Mouse (Mus musculus): Measurements from ENCODE around the gene Lancl2. TPM values are rescaled to one million over a fixed set of nuclear protein-coding genes. Genes with fewer than 3 reads are reported as not detected.

The Lancl2 gene
- polyA plus RNA-seq, 1 experiment from 2014 or later, result 102 TPM

DNA sequence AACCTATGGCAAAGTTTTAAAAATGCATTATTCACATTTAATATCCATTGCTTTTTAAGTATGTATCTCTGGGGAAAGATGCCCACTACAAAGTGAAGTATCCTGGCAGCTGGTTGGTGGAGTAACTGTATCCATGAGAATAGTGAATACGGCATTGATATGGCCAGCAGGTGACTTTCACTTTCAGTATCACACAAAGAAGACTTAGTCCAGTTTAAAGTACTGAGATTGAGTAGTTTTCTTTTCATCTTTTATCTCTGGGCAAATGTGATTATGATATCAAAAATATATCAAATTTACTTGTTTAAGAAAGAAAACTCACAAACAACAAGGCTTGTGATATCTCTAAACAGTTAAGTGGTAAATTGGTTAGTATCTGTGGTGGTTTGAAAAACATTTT lies 4.4 kb downstream of the Lancl2 start:
- ATAC-seq (ENCODE audit: low FRiP score, low TSS enrichment) (no peak), DNase-seq (no peak)
- Histone ChIP-seq H3K27me3 (ENCODE audit: control insufficient read depth, insufficient read depth, low read length) (no peaks in the 10 kb centered on the region), H3K27ac (replicated peaks; ENCODE audit: low read depth, low read length) (no peak overlapping the region), H3K36me3 (ENCODE audit: control insufficient read depth, insufficient read depth, low read length) (no peaks in the 10 kb centered on the region), H3K4me2 (ENCODE audit: low read length) (no peak overlapping the region), H3K9ac (replicated peaks; ENCODE audit: low read length) (no peak overlapping the region), H3K4me1 (ENCODE audit: control insufficient read depth, insufficient read depth, low read length) (peaks cover 13% of the 10 kb centered on the region; the same call in 1 of the 2 replicates), H3K4me3 (replicated peaks; ENCODE audit: low read depth, low read length) (no peak overlapping the region), H3K9me3 (ENCODE audit: control insufficient read depth, low read length) (no peaks in the 10 kb centered on the region)
- 85% methylated on average over 1 of the region's 1 CpGs for WGBS

DNA sequence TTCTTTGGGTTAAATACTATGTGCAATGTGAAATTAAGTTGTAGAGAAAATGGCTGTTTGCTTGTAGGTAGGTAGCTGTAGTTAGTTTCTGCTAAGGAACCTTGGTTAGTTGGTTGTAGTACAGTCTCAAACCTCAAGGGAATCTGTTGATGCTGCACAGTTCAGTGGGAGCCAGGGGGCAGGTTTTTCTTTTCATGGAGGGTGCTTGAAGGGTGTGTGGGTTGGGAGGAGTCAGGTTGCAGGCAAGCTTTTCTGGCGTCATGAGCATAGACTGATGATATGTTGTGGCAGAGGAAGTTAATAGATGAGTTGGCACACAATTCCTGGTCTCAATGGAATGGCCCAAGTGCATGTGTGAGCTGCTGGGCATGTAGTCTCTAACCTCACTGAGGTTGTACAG lies 9.4 kb downstream of the Lancl2 start:
- H3K27me3 ChIP-seq (ENCODE audit: control insufficient read depth, insufficient read depth, low read length), result no peaks in the 10 kb centered on the region
- no peak for ATAC-seq (ENCODE audit: low FRiP score, low TSS enrichment)
- H3K27ac ChIP-seq (replicated peaks; ENCODE audit: low read depth, low read length), result no peak overlapping the region
- no peak overlapping the region for H3K4me3 ChIP-seq (replicated peaks; ENCODE audit: low read depth, low read length)
- no peak overlapping the region for H3K4me2 ChIP-seq (ENCODE audit: low read length)
- 35% methylated on average over 1 of the region's 1 CpGs for WGBS
- no peak for DNase-seq
- no peaks in the 10 kb centered on the region for H3K9me3 ChIP-seq (ENCODE audit: control insufficient read depth, low read length)
- H3K9ac ChIP-seq (replicated peaks; ENCODE audit: low read length), result no peak overlapping the region
- H3K4me1 ChIP-seq (ENCODE audit: control insufficient read depth, insufficient read depth, low read length), result no peaks in the 10 kb centered on the region
- H3K36me3 ChIP-seq (ENCODE audit: control insufficient read depth, insufficient read depth, low read length), result 0 out of 2 replicates have a peak, but pooled peaks cover 2% of the 10 kb centered on the region

DNA sequence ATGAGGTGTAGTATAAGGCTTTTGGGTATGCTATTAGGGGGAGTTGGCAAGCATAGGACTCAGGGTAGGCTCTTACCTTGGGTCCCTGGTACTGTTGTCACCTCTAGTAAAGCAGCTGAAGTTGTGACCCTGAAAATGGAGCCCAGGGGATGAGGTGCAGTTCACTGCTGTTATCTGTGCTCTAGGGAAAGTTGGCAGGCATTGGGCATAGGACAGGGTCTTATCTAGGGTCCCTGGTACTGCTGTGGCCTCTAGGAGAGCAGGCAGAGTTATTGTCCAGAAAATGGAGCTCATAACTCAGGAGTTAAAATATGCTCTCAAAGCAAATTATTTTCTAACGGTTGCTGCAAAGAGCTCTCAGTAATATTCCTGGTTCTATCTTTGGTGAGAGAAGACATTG lies 19.0 kb downstream of the Lancl2 start:
- Histone ChIP-seq H3K27me3 (ENCODE audit: control insufficient read depth, insufficient read depth, low read length) (no peaks in the 10 kb centered on the region), H3K4me2 (ENCODE audit: low read length) (no peak overlapping the region), H3K27ac (replicated peaks; ENCODE audit: low read depth, low read length) (no peak overlapping the region), H3K9ac (replicated peaks; ENCODE audit: low read length) (no peak overlapping the region), H3K9me3 (ENCODE audit: control insufficient read depth, low read length) (0 out of 2 replicates have a peak, but pooled peaks cover 3% of the 10 kb centered on the region), H3K36me3 (ENCODE audit: control insufficient read depth, insufficient read depth, low read length) (peaks cover 19% of the 10 kb centered on the region), H3K4me1 (ENCODE audit: control insufficient read depth, insufficient read depth, low read length) (no peaks in the 10 kb centered on the region), H3K4me3 (replicated peaks; ENCODE audit: low read depth, low read length) (no peak overlapping the region)
- ATAC-seq (ENCODE audit: low FRiP score, low TSS enrichment) (no peak), DNase-seq (no peak)
- WGBS, result 97% methylated on average over 1 of the region's 1 CpGs

DNA sequence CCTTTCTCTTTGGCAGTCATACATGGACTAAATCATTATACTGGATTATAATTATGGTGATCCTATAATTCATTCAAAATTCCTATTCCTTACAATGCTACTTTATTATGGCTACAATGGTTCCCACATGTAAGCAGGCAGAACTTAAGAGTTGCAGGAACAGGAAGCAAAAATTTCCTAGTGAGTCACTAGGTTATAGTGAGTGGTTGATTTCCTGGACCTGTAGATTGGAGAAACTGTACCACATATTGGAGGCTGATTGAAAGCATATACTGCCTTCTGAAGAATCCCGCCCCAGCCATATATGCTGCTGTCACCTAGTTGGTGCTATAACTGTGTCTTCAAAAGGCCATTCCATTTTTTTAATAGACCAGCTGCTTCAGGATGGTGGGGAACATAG lies 40.4 kb downstream of the Lancl2 start:
- Histone ChIP-seq H3K4me3 (replicated peaks; ENCODE audit: low read depth, low read length) (no peak overlapping the region), H3K9me3 (ENCODE audit: control insufficient read depth, low read length) (no peaks in the 10 kb centered on the region), H3K27me3 (ENCODE audit: control insufficient read depth, insufficient read depth, low read length) (no peaks in the 10 kb centered on the region), H3K4me2 (ENCODE audit: low read length) (no peak overlapping the region), H3K27ac (replicated peaks; ENCODE audit: low read depth, low read length) (no peak overlapping the region), H3K4me1 (ENCODE audit: control insufficient read depth, insufficient read depth, low read length) (no peaks in the 10 kb centered on the region), H3K36me3 (ENCODE audit: control insufficient read depth, insufficient read depth, low read length) (peaks cover 14% of the 10 kb centered on the region), H3K9ac (replicated peaks; ENCODE audit: low read length) (no peak overlapping the region)
- WGBS, result 100% methylated on average over 1 of the region's 1 CpGs
- DNase-seq (no peak), ATAC-seq (ENCODE audit: low FRiP score, low TSS enrichment) (no peak)

DNA sequence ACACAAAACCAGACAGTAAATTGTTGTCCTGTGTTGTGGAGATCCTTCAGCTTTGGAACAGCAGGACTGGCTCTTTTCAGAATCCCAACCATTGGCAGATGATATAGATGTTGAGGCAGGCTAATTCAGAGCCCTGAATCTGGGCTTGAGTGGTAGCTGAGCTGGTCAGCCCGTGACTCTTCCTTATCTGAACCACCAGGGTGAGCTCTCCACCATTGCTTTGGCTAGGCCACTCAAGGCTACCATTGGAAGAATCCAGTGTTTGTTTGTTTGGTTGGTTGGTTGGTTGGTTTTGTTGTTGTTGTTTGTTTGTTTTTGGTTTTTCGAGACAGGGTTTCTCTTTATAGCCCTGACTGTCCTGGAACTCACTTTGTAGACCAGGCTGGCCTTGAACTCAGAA lies 41.0 kb downstream of the Lancl2 start:
- Histone ChIP-seq H3K4me3 (replicated peaks; ENCODE audit: low read depth, low read length) (no peak overlapping the region), H3K9ac (replicated peaks; ENCODE audit: low read length) (no peak overlapping the region), H3K4me2 (ENCODE audit: low read length) (no peak overlapping the region), H3K27ac (replicated peaks; ENCODE audit: low read depth, low read length) (no peak overlapping the region), H3K36me3 (ENCODE audit: control insufficient read depth, insufficient read depth, low read length) (peaks cover 10% of the 10 kb centered on the region), H3K9me3 (ENCODE audit: control insufficient read depth, low read length) (no peaks in the 10 kb centered on the region), H3K4me1 (ENCODE audit: control insufficient read depth, insufficient read depth, low read length) (no peaks in the 10 kb centered on the region), H3K27me3 (ENCODE audit: control insufficient read depth, insufficient read depth, low read length) (no peaks in the 10 kb centered on the region)
- WGBS, result 76% methylated on average over 2 of the region's 2 CpGs
- no peak for ATAC-seq (ENCODE audit: low FRiP score, low TSS enrichment)
- no peak for DNase-seq

DNA sequence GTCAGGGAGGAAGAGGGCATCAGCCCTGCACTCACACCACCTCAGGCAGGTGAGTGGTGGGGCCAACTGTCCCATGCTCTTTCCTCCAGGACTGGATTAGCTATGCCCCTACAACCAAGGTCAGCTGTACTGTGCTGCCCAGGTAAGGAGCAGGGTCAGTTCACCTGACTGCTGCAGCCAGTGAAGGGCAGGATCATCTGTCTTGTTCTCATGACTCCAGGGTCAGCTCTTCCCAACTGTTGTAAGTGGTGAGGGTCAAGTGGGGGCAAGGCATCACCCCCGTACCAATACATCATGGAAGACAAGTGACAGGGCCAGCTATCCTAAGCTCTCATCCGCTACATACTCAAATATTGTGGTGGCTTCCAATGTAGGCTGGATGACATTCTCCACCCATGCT lies 41.8 kb downstream of the Lancl2 start:
- Histone ChIP-seq H3K9me3 (ENCODE audit: control insufficient read depth, low read length) (no peaks in the 10 kb centered on the region), H3K9ac (replicated peaks; ENCODE audit: low read length) (no peak overlapping the region), H3K4me2 (ENCODE audit: low read length) (no peak overlapping the region), H3K27ac (replicated peaks; ENCODE audit: low read depth, low read length) (no peak overlapping the region), H3K27me3 (ENCODE audit: control insufficient read depth, insufficient read depth, low read length) (no peaks in the 10 kb centered on the region), H3K4me3 (replicated peaks; ENCODE audit: low read depth, low read length) (no peak overlapping the region), H3K4me1 (ENCODE audit: control insufficient read depth, insufficient read depth, low read length) (no peaks in the 10 kb centered on the region), H3K36me3 (ENCODE audit: control insufficient read depth, insufficient read depth, low read length) (peaks cover 4% of the 10 kb centered on the region)
- DNase-seq (no peak), ATAC-seq (ENCODE audit: low FRiP score, low TSS enrichment) (peak; percentile 53; the same call in 1 of the 2 replicates)
- WGBS, result 93% methylated on average over 2 of the region's 2 CpGs

DNA sequence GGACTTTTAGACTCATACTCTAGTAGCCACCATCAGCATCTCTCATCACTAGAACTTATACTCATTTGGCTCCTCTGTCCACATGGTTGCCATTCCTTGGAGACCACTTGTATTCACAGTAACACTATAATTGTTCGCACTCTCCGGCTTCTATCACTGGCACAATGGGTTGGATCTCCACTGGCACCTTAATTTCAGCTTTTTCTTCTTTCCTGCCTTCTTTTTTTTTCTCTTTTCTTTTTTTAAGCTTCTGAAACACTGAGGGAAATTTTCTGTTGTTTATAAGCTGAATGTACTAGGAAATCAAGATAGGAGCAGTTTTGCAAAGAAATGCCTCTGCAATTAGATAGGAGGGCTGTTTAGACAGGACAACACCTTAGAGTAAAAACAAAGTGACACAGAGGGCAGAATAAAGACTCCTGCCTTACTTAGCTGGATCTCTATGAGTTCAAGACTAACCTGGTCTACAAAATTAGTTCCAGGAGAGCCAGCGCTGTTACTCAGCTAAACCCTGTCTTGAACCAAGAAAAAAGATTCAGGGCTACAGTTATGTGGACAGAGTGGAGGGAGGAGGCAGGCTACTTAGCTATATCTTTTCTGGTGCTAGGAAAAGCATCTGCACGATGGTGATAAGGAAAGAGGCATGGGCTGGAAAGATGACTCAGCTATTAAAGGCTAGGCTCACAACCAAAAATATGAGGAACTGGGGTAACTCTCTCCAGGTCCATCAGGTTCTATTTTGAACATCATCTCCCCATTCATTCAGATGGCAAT lies 42.8 kb downstream of the Lancl2 start:
- Histone ChIP-seq H3K27me3 (ENCODE audit: control insufficient read depth, insufficient read depth, low read length) (no peaks in the 10 kb centered on the region), H3K4me3 (replicated peaks; ENCODE audit: low read depth, low read length) (no peak overlapping the region), H3K4me2 (ENCODE audit: low read length) (no peak overlapping the region), H3K36me3 (ENCODE audit: control insufficient read depth, insufficient read depth, low read length) (no peaks in the 10 kb centered on the region), H3K27ac (replicated peaks; ENCODE audit: low read depth, low read length) (no peak overlapping the region), H3K9me3 (ENCODE audit: control insufficient read depth, low read length) (no peaks in the 10 kb centered on the region), H3K4me1 (ENCODE audit: control insufficient read depth, insufficient read depth, low read length) (no peaks in the 10 kb centered on the region), H3K9ac (replicated peaks; ENCODE audit: low read length) (no peak overlapping the region)
- DNase-seq (no peak), ATAC-seq (ENCODE audit: low FRiP score, low TSS enrichment) (no peak)
- 94% methylated on average over 4 of the region's 4 CpGs for WGBS

DNA sequence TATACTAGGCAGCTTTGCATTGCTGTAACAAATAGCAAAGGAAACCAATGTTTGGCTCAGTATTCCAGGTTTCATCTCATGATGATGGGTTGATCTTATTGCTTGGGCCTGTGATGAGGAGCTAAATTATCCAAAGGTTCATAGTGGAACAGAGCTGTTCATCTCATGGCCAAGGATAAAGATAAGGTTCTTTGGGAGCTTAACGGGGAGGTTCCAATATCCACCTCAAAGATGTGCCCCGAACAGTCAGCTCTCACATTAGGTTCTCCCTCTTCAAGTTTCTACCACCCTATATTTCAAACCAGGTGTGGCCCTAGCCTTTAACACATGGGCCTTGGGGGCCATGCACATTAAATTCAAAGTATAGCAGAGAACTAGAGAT lies 43.4 kb downstream of the Lancl2 start:
- Histone ChIP-seq H3K27ac (replicated peaks; ENCODE audit: low read depth, low read length) (no peak overlapping the region), H3K4me3 (replicated peaks; ENCODE audit: low read depth, low read length) (no peak overlapping the region), H3K27me3 (ENCODE audit: control insufficient read depth, insufficient read depth, low read length) (no peaks in the 10 kb centered on the region), H3K36me3 (ENCODE audit: control insufficient read depth, insufficient read depth, low read length) (no peaks in the 10 kb centered on the region), H3K9me3 (ENCODE audit: control insufficient read depth, low read length) (no peaks in the 10 kb centered on the region), H3K4me2 (ENCODE audit: low read length) (no peak overlapping the region), H3K4me1 (ENCODE audit: control insufficient read depth, insufficient read depth, low read length) (no peaks in the 10 kb centered on the region), H3K9ac (replicated peaks; ENCODE audit: low read length) (no peak overlapping the region)
- ATAC-seq (ENCODE audit: low FRiP score, low TSS enrichment) (no peak), DNase-seq (no peak)
- WGBS, result 90% methylated on average over 2 of the region's 2 CpGs
